Mouse (Mus musculus) adrenal gland, adult 2 months (tissue): ENCODE results near the gene Atp5d. TPM values are rescaled to one million over a fixed set of nuclear protein-coding genes. Genes with fewer than 3 reads are reported as not detected.
A peak's percentile ranks its signal among the peaks of the same experiment; 100 is the strongest.
"Not testable (repeated sequence)": the region's sequence is repeated elsewhere in the genome, so short reads cannot be mapped to it uniquely, and the experiment has no call there.

ENCODE experiments used
- DNase-seq: peaks from one replicate; pipeline ENCODE4 v3.0.0; 2021
- polyA plus RNA-seq: library from polyadenylated mRNA; depleted of rRNA; stranded (reverse); fragments of >200 nt; gene quantifications from 2 replicates; pipeline ENCODE4 v1.2.3, GENCODE M21; 2012
- total RNA-seq, 2 experiments: library from RNA; stranded (reverse); gene quantifications; 2 replicates each; pipeline ENCODE4 v1.2.3; 2021

Atp5d gene
- total and polyA plus RNA-seq, 3 experiments = 654 to 5,895 (median 778) TPM

DNA sequence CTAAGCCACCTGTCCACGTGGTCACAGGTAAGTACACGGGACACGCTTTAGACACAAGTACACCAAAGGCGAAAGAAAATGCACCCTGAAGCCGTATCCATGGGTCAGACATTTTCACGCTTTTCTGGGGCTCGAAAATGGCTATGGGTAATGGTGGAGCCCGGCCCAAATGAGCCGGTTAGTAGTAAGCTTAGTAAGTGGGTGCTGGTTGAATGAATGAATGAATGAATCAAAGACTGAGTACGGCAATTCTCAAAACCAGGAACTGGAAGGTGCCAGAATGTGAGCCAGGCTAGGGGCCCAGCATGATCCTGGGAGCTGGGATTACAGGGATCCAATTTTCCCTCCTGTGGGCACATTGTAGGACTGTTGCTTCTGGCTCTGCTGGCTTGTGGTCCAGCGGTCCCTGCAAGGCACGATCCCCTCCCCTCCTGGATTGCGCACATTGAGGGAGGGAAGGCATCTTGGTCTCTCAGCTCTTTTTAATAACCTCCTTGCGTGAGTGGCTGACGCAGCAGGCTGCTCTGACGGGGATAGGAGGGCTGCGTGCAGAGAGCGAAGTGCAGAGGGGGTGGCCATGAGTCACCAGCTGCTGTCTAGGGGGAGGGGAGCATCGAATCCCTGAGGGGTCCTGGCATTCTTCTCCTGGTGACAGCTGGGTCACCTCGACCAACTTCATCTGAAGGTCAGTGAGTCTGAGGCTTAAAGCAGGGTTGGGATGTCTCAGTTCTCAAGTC is 27.1 kb downstream of the Atp5d start, which contains the start of gene Cirbp:
Cirbp (plus strand) TSS at position 594 of the 737 bp plus-strand sequence.
- peak; percentile 81 for DNase-seq

DNA sequence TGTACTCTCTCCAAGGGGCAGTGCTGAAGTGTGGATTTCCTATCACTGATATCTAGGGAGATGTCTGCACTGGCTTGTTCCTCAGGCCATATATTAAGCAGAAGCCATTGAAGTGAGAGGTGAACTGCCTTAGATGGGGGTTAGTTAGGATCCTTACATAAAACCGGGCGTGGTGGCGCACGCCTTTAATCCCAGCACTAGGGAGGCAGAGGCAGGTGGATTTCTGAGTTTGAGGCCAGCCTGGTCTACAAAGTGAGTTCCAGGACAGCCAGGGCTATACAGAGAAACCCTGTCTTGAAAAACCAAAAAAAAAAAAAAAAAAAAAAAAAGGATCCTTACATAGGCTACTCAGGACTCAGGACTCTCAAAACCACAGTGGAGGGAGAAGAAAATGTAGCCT is 27.7 kb downstream of the Atp5d start:
- not testable (repeated sequence) for DNase-seq

DNA sequence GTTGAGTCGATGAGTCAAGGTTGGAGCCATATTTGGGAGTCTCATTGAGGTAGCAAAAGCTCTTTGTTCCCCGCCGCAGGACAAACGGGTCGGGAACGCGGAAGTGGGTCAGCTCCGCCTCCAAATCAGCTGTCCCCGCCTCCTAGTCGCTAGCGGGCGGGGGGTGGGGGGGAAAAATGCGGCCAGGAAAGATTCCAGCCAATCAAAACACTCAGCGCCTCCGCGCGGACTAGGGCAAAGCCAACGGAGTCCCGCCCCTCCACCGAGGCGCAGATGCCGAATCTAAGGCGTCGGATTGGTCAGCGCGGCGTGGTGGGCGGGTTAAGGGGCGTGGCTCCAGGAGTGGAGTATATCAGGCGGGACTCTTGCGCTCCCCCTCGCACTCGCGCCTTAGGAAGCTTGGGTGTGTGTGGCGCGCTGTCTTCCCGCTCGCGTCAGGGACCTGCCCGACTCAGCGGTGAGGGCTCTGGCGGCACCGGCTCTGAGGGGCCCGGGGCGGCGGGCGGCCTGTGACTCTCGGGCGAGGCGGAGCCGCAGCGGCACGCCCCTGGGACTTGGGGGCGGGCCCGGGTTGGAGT is 29.1 kb downstream of the Atp5d start:
- peak; percentile 98 for DNase-seq

DNA sequence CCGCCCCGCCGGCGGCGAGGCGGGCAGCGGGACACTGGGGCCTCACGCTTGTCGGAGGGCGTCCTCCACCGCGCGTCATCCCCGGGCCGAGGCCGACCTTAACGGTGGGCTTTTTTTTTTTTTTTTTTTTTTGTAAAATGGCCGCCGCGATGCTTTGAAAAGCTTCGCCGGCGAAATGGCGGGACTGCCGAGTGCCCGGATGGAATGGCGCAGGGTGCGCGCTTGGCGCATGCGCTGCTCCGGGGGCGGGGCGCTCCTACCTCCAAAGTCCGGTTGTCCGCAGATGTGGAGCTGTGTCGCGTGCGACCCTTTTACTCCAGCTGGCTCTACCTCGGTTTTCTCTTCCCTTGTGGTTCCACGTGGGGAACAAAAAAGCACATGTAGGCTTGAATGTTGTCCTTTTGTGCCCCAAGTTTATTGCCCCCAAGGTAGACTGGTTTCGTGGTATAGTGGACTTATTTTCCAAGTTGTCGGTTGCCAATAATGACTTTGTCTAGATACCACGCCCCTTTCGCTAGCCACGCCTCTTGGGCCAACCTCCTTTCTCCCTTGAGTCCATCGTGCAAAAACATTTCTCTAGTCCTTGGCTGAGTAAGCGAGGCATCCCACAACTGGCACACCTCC is 29.7 kb downstream of the Atp5d start:
- peak; percentile 96 for DNase-seq

DNA sequence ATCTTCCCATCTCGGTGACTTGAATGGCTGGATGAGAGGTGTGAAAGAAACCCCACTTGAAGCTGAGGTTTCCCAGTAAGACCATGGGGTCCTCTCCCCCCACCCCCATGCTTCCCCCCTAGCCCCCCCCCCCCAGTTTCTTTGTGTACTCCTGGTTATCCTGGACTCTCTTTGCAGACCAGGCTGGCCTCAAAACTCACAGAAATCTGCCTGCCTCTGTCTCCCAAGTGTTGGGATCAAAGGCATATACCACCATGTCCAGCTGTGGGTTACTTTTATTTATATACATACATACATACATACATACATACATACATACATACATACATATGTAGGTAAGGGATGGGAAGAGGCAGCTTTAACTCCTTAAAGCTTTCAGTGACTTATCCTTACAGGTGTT is 30.6 kb downstream of the Atp5d start:
- DNase-seq = no peak

DNA sequence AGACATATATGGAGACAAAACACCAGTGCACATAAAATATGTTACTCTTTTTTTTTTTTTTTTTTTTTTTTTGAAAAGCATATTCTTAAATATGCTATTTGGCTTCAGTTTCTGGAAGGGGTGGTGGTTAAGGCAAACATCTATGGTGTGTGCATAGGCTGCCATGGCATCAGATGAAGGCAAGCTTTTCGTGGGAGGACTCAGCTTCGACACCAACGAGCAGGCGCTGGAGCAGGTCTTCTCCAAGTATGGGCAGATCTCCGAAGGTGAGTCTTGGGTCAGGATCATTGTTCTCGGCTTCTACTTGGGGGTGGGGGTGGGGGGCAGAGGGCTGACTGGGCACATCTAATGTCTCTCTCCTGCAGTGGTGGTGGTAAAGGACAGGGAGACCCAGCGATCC is 31.2 kb downstream of the Atp5d start:
- no peak for DNase-seq

DNA sequence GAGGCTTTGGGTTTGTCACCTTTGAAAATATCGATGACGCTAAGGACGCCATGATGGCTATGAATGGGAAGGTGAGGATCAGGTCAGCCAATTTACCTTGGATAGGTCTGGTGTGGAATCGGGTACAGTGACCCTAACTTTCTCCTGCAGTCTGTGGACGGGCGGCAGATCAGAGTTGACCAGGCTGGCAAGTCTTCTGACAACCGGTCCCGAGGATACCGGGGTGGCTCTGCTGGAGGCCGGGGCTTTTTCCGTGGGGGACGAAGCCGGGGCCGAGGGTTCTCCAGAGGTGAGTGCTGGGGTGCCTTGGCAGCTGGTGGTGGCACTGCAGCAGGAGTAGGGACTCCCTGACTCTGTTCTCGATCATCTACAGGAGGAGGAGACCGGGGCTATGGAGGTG is 31.6 kb downstream of the Atp5d start:
- DNase-seq = peak; percentile 28

DNA sequence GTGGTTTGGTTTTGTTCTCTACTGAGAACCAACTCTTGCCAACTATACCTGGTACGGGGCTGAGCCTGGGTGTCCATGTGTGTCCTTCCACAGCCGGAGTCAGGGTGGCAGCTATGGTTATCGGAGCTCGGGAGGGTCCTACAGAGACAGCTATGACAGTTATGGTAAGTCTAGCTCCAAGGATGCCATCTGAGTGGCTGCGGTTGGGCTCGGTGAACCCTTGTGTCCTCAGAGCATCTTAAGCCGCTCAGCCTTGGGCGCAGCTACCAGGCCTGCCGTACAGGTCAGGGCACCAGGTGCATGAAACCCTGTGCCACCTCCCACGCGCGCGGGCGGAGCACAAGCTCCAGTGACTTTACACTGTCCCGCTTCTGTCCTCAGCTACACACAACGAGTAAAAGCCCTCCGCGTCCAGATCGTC is 32.2 kb downstream of the Atp5d start:
- DNase-seq = no peak

DNA sequence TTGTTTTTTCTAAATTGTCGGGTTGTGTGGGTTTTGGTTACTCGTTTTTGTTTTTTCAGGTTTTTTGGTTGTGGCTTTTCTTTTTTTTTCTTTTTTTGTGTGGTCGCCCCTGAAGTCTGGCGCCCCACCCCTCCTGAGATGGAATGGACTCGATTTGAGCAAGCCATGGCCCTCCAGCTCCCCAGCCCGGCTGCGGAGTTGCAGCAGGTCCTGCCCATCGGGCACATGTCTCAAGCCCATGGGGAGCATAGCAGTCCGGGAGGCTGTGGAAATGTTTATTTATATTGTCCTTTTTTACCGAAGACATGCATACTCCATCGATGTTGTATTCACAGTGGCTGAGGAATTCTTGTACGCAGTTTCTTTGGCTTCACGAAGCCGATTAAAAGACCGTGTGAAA is 32.8 kb downstream of the Atp5d start:
- DNase-seq = no peak

DNA sequence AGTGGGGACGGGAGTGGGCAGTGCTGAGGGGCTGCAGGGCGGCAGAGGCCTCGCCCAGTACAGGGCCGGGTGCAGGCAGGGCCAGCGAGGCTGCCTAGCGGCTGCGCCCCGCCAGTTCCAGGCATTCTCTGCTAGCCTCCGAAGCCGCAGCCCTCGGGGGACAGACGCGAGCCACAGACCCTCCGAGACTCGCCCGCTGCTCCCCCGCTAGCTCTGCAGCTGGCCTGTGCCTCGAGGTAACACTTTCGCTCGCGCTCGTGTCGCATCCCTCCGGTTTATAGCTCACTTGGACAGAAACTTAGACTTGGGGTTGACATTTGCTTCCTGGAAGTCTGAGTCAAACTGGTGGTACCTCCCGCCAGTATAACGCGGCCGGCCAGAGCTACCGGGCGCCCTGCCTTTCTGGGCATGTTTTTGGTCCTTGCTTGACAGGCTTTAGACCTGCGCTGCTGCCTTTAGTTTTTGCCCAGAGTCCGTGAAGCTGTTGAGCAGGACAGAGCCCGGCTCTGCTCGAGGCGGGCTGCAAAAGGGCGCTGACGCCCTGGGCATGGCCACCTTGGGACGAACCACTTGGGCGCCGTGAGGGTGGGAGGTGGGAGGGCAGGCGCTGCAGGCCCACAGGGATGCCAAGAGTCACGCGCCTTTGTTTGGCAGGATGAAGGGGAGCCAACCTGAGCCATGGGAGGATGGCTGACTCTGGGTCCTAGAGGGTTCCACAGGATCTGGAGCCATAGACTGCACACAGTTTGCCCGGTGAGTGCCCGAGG is 33.5 kb downstream of the Atp5d start:
- DNase-seq = peak; percentile 50

DNA sequence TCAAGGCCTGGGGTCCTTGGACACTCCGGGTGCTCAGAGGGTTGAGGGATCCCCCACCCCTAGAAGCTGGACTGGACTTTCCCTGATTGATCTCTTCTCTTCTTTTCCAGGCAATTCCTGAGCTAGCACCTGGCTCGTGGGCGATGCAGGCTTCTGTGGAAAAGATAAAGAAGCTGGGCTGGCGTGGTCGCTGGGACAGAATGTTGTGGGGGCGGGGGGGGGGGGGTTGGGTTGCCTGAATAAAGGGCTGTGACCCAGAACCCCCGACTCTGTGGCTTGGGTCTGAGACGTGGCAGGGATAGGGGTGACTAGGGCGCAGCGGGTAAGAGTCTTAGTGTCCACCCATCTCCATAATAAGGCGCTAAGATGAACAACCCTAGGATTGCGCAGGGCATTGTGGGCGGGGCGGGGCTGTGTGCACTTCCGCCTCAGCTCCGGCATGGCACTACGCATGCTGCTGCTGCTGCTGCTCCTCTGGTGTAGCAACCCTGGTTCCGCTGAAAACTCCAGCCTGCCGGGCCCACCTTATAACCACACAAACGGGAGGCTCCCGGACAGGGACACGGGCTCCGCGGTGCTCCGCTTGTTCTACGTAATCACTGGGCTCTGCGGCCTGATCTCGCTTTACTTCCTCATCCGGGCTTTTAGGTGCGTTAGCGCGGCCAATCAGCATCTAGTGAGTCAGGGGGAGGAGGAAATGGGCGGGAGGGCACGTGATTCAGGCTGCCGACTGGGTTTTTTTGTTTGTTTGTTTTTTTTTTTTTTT is 34.3 kb downstream of the Atp5d start, which contains the start of gene 1600002K03Rik:
1600002K03Rik (plus strand) TSS at position 418 of the 766 bp plus-strand sequence.
- DNase-seq = peak; percentile 95

DNA sequence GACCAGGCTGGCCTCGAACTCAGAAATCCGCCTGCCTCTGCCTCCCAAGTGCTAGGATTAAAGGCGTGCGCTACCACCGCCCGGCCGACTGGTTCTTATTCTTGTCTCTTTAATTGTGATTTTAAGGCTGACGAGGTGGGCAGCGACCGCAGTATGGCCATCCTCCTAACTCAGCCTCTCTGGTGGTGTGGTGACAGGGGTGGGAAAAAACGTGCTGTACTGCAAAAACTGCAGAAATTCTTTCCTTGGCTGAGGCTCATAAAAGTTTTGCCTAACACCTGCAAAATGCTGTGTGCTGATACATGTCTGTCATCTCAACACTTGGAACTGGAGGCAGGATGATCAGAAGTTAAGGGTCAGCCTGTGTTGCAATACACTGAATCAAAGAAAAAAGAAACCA is 34.9 kb downstream of the Atp5d start:
- DNase-seq = no peak

DNA sequence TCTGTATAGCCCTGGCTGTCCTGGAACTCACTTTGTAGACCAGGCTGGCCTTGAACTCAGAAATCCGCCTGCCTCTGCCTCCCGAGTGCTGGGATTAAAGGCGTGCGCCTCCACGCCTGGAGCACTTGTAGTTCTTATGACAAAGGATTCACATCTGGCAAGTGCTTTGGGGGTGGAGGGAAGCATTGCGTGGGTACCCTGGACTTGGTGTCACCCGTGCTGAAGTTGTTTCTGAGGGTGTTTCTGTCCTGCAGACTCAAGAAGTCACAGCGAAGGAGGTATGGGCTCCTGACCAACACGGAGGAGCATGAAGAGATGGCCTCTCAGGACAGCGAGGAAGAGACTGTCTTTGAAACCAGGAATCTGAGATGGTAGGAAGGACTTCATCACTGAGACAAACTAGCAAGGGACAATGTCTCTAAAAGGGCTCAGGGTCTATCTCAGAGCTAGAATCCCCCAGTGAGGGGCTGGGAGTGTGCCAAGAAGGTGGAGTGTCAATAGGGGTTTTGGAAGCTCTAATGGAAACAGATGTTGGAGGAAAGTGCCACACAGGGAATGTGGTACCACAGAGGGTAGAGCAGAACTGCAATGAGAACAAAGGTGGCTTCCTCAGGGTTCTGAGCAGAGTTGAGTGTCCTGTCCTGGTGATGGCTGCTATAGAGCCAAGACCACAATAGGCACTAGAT is 35.7 kb downstream of the Atp5d start:
- no peak for DNase-seq

DNA sequence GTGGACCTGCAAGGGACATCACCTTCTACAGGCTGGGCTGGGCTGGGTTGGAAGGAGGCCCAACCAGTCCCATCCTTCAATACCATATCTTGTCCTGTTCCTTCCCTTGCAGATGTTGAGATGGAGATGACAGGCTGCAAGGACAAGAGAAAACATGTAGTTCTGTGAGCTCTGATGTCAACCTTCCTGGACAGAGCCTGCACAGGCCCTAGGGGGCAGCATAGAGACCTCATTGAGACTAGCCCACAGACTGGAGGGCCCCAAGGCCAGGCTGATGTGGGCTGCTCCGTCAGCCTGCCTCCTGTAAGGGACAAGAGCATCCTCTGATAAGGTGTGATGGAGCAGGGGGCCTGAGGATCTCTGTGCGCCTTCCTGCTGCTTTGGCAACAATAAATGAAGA is 36.3 kb downstream of the Atp5d start:
- DNase-seq = peak; percentile 54

DNA sequence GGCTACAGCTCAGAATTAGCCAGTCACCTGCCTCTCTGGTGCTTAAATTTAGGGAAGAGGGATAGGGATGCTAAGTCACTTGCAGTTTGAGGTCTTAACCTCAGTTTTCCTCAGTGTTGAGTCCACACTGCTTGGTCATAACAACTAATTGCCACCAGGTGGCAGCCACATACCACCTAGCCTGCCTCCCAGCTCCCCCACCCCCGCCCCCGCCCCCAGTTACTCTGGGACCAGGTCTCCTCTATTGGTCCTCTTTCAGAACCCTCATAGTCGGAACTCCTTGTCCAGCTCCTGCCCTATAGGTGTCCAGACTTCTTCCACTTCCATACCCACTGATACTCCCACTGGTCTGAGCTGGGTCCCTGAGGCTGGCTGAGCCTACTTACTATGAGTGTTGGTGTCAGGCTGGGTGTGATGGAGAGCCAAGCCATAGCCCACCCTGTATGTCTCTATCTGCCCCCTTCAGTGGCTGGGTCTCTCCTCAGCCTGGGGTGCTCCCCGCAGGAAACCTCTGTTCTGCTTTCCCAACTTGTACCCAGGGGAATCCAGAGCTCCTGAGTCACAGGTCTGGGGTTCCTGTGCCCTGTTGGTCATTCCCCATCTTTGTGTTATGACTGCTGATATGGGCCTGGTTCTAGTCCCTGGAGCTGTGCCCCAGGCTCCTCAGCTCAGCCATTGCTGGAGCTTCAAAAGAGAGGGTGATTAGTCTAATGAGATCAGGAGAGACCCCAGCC is 37.3 kb downstream of the Atp5d start:
- no peak for DNase-seq

DNA sequence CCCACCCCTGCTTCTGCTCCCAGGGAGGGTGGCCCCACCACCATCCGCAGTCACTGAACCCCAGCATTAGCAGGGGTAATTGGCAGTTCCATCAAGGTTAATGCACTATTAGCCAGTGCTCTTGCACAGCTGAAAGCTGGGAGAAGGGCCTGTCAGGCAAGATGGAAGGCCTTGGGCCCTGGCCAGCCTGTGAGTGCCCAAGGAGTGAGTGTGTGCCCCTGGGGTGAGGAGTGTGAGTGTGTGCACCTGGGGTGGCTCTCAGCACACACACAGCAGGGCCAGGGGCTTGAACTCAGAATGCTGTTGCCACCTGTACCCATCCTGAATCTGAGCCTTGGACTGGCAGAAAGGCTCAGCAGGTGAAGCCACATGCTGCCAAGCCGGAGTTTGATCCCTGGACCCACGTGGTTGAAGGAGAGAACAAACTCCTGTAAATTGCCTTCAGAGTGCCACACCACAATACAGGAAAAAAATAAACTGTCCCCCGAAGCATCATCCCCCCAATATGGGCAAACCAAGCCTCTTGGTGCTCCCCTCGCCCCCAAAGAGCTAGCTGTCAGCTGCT is 37.9 kb downstream of the Atp5d start:
- DNase-seq = peak; percentile 82

DNA sequence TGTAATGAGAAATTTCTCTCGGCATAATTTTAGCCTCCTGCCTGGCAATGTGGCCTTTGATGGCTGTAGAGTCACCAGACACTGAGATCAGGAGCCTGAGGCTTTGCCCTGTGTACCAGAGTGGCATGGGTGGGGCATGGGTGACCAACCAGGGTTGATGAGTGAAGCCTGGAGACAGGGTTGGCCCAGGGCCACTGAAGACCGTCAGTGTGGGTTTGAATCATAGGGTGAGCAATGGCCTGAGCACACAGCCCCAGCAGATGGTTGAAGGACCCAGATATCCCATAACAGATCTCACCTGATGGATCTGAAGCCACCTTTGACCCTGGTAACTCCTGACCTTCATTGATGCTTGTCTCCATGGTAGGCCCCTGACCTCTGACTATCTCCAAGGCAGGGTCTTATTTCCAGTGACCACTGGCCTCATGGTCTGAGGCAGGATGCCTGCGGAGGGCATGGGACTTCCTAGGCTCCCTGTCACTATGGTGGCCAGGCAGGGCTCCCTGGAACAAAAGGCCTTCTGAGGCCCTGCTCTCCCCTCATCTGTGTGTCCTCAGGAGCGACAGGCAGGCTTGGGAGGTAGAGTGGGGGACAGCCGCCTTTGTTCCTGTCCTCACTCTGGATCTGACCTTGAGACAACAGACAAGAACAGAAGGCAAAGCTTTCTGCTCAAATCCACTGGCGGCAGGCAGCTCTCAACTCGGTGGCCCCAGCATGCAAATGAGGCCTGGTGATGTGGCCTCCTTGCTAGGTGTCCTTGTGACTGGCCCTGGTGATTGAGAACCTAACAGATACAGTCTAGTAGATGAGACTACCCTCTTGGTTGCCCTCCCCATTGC is 39.2 kb downstream of the Atp5d start:
- DNase-seq = peak; percentile 92

DNA sequence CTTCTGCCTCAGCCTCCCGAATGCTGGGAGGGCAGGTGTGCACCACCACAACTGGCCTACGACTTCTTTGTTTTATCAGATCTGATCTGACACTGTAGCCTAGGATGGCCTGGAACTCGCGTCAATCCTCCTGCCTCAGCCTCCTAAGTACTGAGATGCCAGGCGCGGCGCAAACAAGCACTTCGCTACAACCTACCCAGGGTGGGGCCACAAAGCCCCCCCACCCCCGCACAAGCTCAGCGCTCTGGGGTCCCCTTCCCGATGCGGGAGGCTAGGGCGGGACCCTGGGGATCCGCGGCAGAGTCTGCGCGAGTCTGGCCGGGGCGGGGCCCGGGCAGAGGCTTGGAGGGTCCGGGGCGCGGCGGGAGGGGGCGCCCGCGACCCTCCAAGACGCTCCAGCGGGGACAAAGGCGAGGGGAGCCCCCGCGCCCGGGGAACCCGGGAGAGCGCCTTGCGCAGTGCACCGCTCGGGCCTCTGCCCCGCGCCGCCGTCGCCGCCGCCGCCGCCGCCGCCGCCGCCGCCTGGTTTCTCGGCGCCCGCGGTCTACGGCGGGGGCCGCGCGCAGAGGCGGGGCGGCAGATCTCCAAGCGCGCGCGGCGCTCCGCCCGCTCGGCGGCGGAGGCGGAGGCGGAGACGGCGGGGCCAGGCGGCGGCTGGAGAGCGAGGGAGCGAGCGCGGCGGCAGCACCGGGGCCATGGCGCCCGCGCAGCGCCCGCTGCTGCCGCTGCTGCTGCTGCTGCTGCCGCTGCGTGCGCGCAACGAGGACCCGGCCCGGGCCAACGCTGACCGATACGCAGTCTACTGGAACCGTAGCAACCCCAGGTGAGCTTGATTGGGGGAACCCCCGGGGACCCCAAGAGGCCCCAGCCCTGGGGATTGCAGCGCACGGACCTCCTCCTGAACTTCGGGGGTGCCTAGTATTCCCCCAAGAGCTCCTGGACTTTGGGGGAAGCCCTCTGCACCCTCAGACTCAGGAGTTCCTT is 40.9 kb downstream of the Atp5d start, which contains the start of gene Efna2:
Efna2 (plus strand) TSS at position 415 of the 984 bp plus-strand sequence.
- DNase-seq = peak; percentile 78
